Comparison of ENCODE assay signal across 15 mouse cellular contexts in genomic region chr16:77023627-77024379, GRCm38 (mm10). TPM values are rescaled to one million over a fixed set of nuclear protein-coding genes. Genes with fewer than 3 reads are reported as not detected.
DNase-seq lines count a peak whose midpoint lies in the region; ATAC-seq and TF ChIP-seq lines count a peak whose summit lies in the region.
"Had no signal": no experiment of that assay in that cellular context is flagged by ENCODE, and none has a peak within 500 bp of the region (broad histone marks: within the 10 kb centered on the region; RNA-seq: fewer than 3 reads in every experiment).

No protein-coding gene starts in this region.

- no peaks in the 10 kb centered on the region for H3K27me3 ChIP-seq in erythroblast, embryonic 14.5 days (ENCODE audit: control insufficient read depth)
- H3K27me3 ChIP-seq in kidney, embryonic 15.5 days: no peaks in the 10 kb centered on the region
- H3K27me3 ChIP-seq in myocyte (ENCODE audit: control insufficient read depth, insufficient read depth, insufficient read length): no peaks in the 10 kb centered on the region
- no peaks in the 10 kb centered on the region for H3K27me3 ChIP-seq in kidney, embryonic 14.5 days (ENCODE audit: control insufficient read depth, insufficient read depth, low read length)
- H3K27me3 ChIP-seq: hindbrain, embryonic 15.5 days; neural tube, embryonic 13.5 days had no signal

- ATAC-seq in erythroblast, adult 5-6 weeks (replicated peaks; ENCODE audit: low FRiP score, poor library complexity, severe bottlenecking): no peak
- ATAC-seq in kidney, embryonic 15.5 days (replicated peaks; ENCODE audit: low FRiP score): no peak
- no peak for ATAC-seq in kidney, embryonic 14.5 days (ENCODE audit: low FRiP score, low TSS enrichment)

- 87% methylated on average over 7 of the region's 7 CpGs for WGBS in kidney, embryonic 15.5 days
- WGBS in kidney, embryonic 14.5 days: 88% methylated on average over 7 of the region's 7 CpGs

- H3K4me3 ChIP-seq in erythroblast, embryonic 14.5 days (replicated peaks): peak overlapping the region; percentile 24
- H3K4me3 ChIP-seq in kidney, embryonic 15.5 days (replicated peaks): no peak overlapping the region
- H3K4me3 ChIP-seq in myocyte: no peak overlapping the region
- H3K4me3 ChIP-seq in kidney, embryonic 14.5 days (ENCODE audit: low read length): no peak overlapping the region
- H3K4me3 ChIP-seq: forebrain, embryonic 10.5 days; hindbrain, embryonic 15.5 days; neural tube, embryonic 13.5 days had no signal

- no peak for TF ChIP-seq POLR2A in myocyte (IDR thresholded peaks at IDR 0.05; ENCODE audit: insufficient read length, low read depth)

- peaks cover 63% of the 10 kb centered on the region for H3K36me3 ChIP-seq in erythroblast, embryonic 14.5 days (ENCODE audit: control insufficient read depth)
- H3K36me3 ChIP-seq in kidney, embryonic 15.5 days: peaks cover 28% of the 10 kb centered on the region
- H3K36me3 ChIP-seq in myocyte (ENCODE audit: control insufficient read depth, insufficient read depth): no peaks in the 10 kb centered on the region
- H3K36me3 ChIP-seq in kidney, embryonic 14.5 days (ENCODE audit: control insufficient read depth, insufficient read depth, low read length): peaks cover 3% of the 10 kb centered on the region; the same call in 1 of the 2 replicates

- H3K4me2 ChIP-seq in kidney, embryonic 15.5 days: no peak overlapping the region
- peak overlapping the region; percentile 1 for H3K4me2 ChIP-seq in myocyte (ENCODE audit: low read depth)
- H3K4me2 ChIP-seq in kidney, embryonic 14.5 days (replicated peaks; ENCODE audit: low read depth, low read length): no peak overlapping the region
- H3K4me2 ChIP-seq: hindbrain, embryonic 15.5 days; neural tube, embryonic 13.5 days had no signal

- no peak overlapping the region for H3K27ac ChIP-seq in kidney, embryonic 15.5 days
- no peak overlapping the region for H3K27ac ChIP-seq in kidney, embryonic 14.5 days (ENCODE audit: low read depth, low read length)
- H3K27ac ChIP-seq: forebrain, embryonic 10.5 days; hindbrain, embryonic 15.5 days; neural tube, embryonic 13.5 days had no signal

- DNase-seq in kidney, postnatal 14 days: peak; percentile 23
- DNase-seq in fibroblast of lung, adult 2 months (ENCODE audit: low read depth): peak; percentile 32
- DNase-seq in thymus, postnatal 4 days: no peak
- DNase-seq: cerebellum, adult 9-10 months; kidney, adult 18-20 months; lung, adult 18-20 months had no signal

- H3ac ChIP-seq in myocyte (ENCODE audit: control insufficient read depth, insufficient read length): no peak overlapping the region

- no peak overlapping the region for H3K9ac ChIP-seq in kidney, embryonic 15.5 days
- H3K9ac ChIP-seq in kidney, embryonic 14.5 days (ENCODE audit: low read depth, low read length): no peak overlapping the region
- H3K9ac ChIP-seq: hindbrain, embryonic 15.5 days; neural tube, embryonic 13.5 days had no signal

- peaks cover 2% of the 10 kb centered on the region; the same call in 1 of the 2 replicates for H3K9me3 ChIP-seq in erythroblast, embryonic 14.5 days (ENCODE audit: control insufficient read depth, low read length)
- H3K9me3 ChIP-seq in kidney, embryonic 15.5 days (replicated peaks): peaks cover 7% of the 10 kb centered on the region
- H3K9me3 ChIP-seq in kidney, embryonic 14.5 days (ENCODE audit: control insufficient read depth, low read length): peaks cover 12% of the 10 kb centered on the region
- H3K9me3 ChIP-seq: G1E; hindbrain, embryonic 15.5 days had no signal

- peaks cover 91% of the 10 kb centered on the region for H3K4me1 ChIP-seq in erythroblast, embryonic 14.5 days (ENCODE audit: control insufficient read depth)
- peaks cover 26% of the 10 kb centered on the region for H3K4me1 ChIP-seq in kidney, embryonic 15.5 days
- H3K4me1 ChIP-seq in kidney, embryonic 14.5 days (ENCODE audit: control insufficient read depth, insufficient read depth, low read length): peaks cover 5% of the 10 kb centered on the region; the same call in 1 of the 2 replicates

- peaks cover 42% of the 10 kb centered on the region for H3K79me2 ChIP-seq in myocyte (ENCODE audit: control insufficient read depth, insufficient read depth)

TF ChIP-seq in myocyte, 11 proteins besides CTCF, POLR2A, EP300 and RAD21:
- TF ChIP-seq CEBPB (IDR thresholded peaks at IDR 0.05; ENCODE audit: insufficient read depth, poor library complexity, severe bottlenecking): 0 out of 2 replicates have a peak, but pooled peaks have one; percentile 18
- TF ChIP-seq TCF12 (IDR thresholded peaks at IDR 0.05; ENCODE audit: insufficient read depth, poor library complexity, severe bottlenecking): no peak
- TF ChIP-seq MAX (IDR thresholded peaks at IDR 0.05; ENCODE audit: low read depth): no peak
- TF ChIP-seq MYOD1 (IDR thresholded peaks at IDR 0.05; ENCODE audit: control insufficient read depth in 1 of 3, insufficient read length in 2 of 3, low read depth in 2 of 3): no peak
TF ChIP-seq in myocyte: peak in this region for 1.

RNA-seq across cellular contexts. Expression of gene Usp25, which starts 10.3 kb away (rescaled TPM):
- polyA plus RNA-seq in erythroblast, embryonic 14.5 days (2012): 4.0 and 5.2 TPM in 2 replicates
- total RNA-seq in erythroblast, adult 5-6 weeks (2015; ENCODE audit: low replicate concordance): 232 and 239 TPM in 2 replicates
- total RNA-seq in erythroblast, adult 5-6 weeks (2017; ENCODE audit: low replicate concordance): 406 and 472 TPM in 2 replicates
- polyA plus RNA-seq in kidney, embryonic 15.5 days (2015; fragmentation: Nextera tagmentation; extraction: Ambion mirVana): 21.3 and 21.6 TPM in 2 replicates
- 7.5 TPM for polyA plus RNA-seq in myocyte (2012; fragmentation: generic; extraction: Trizol)
- polyA plus RNA-seq in kidney, embryonic 14.5 days (2014; fragmentation: Nextera tagmentation; extraction: Ambion mirVana): 17.2 and 31.5 TPM in 2 replicates
